Mouse (Mus musculus) MEL (cell line): ENCODE results near the gene Trmt112.

ENCODE experiments used
- CTCF ChIP-seq, 3 experiments: IDR thresholded peaks in 2 of 3; conservative IDR thresholded peaks in 1 of 3; 2 replicates each; pipeline ENCODE4 v1.5.1; 2011 to 2012; ENCODE audit warnings: low read length in 3 of 3, low read depth in 2 of 3, mild to moderate bottlenecking in 2 of 3, improper control_type of control experiment in 1 of 3, inconsistent platforms in 1 of 3, mixed read lengths in 1 of 3, moderate library complexity in 1 of 3; ENCODE audit not compliant: control insufficient read depth in 1 of 3, insufficient read depth in 1 of 3, poor library complexity in 1 of 3, severe bottlenecking in 1 of 3
- E2F4 ChIP-seq: IDR thresholded peaks from 2 replicates; pipeline ENCODE4 v1.6.1; 2011; ENCODE audit warnings: low read depth, low read length, improper control_type of control experiment, borderline replicate concordance
- EP300 ChIP-seq, 2 experiments: IDR thresholded peaks; 2 replicates each; pipeline ENCODE4 v1.6.1; 2011; ENCODE audit warnings: improper control_type of control experiment in 2 of 2, low read length in 2 of 2, low read depth in 1 of 2, mild to moderate bottlenecking in 1 of 2
- GATA1 ChIP-seq: IDR thresholded peaks from 2 replicates; pipeline ENCODE4 v1.6.1; 2011; ENCODE audit warnings: low read depth, low read length, improper control_type of control experiment
- HCFC1 ChIP-seq: IDR thresholded peaks from 2 replicates; pipeline ENCODE4 v1.6.1; 2012; ENCODE audit warnings: low read depth, mild to moderate bottlenecking, inconsistent platforms, low read length, improper control_type of control experiment, moderate library complexity
- JUND ChIP-seq: IDR thresholded peaks from 2 replicates; pipeline ENCODE4 v1.6.1; 2011; ENCODE audit warnings: low read depth, mild to moderate bottlenecking, improper control_type of control experiment, low read length
- NELFE ChIP-seq: IDR thresholded peaks from 2 replicates; pipeline ENCODE4 v1.6.1; 2011; ENCODE audit warnings: low read depth, low read length, improper control_type of control experiment
- NRF1 ChIP-seq: IDR thresholded peaks from 2 replicates; pipeline ENCODE4 v1.6.1; 2014; ENCODE audit warnings: low read depth, mild to moderate bottlenecking, inconsistent platforms, low read length, improper control_type of control experiment, moderate library complexity; ENCODE audit not compliant: poor library complexity, insufficient read depth, severe bottlenecking
- POLR2A ChIP-seq, 2 experiments: IDR thresholded peaks; 2 replicates each; pipeline ENCODE4 v1.6.1; 2011 to 2012; ENCODE audit warnings: low read length in 2 of 2, mild to moderate bottlenecking in 2 of 2, control low read depth in 1 of 2, improper control_type of control experiment in 1 of 2, low read depth in 1 of 2, moderate library complexity in 1 of 2; ENCODE audit not compliant: control insufficient read depth in 1 of 2, insufficient read depth in 1 of 2, poor library complexity in 1 of 2
- TAL1 ChIP-seq: IDR thresholded peaks from 2 replicates; pipeline ENCODE4 v1.6.1; 2012; ENCODE audit warnings: mild to moderate bottlenecking, inconsistent platforms, low read length, moderate library complexity, mixed read lengths
- TBP ChIP-seq: IDR thresholded peaks from 2 replicates; pipeline ENCODE4 v1.8.0; 2011; ENCODE audit warnings: low read depth, low read length, improper control_type of control experiment
- ZMIZ1 ChIP-seq: IDR thresholded peaks from 2 replicates; pipeline ENCODE4 v1.6.1; 2012; ENCODE audit warnings: low read depth, mild to moderate bottlenecking, inconsistent platforms, low read length, improper control_type of control experiment, moderate library complexity
- ZNF384 ChIP-seq: IDR thresholded peaks from 2 replicates; pipeline ENCODE4 v1.6.1; 2012; ENCODE audit warnings: low read depth, mild to moderate bottlenecking, inconsistent platforms, low read length, improper control_type of control experiment

DNA sequence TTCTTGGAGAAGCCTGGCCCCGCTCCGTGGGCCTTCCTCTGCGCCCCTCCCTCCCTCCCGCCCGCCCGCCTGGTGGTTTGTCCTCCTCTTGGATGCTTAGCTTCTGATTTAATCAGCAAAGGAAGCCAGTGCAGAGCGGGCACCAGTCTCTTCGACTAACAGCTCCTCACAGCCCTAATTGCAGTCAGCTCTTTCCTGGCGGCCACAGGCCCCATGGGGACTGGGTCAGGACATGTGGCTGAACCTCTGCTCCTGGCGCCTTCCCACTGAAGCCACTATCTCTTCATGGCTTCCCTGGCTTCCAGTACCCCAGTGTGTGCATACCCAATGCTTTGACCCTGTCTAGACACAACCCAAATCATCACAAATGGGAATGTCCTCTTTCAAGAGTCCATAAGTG lies 47.0 kb downstream of the Trmt112 start:
- TF ChIP-seq POLR2A (IDR thresholded peaks at IDR 0.05; ENCODE audit: control insufficient read depth in 1 of 2, insufficient read depth in 1 of 2, low read depth in 1 of 2, low read length in 2 of 2, poor library complexity in 1 of 2), result no peak
- TF ChIP-seq TBP, result no peak
- TF ChIP-seq HCFC1, result no peak
- TF ChIP-seq ZMIZ1, result no peak
- TF ChIP-seq CTCF (IDR thresholded peaks at IDR 0.05 in 2 of 3, conservative IDR thresholded peaks at IDR 0.05 in 1 of 3; ENCODE audit: control insufficient read depth in 1 of 3, insufficient read depth in 1 of 3, low read depth in 2 of 3, low read length in 3 of 3, poor library complexity in 1 of 3, severe bottlenecking in 1 of 3), result no peak
- TF ChIP-seq EP300 (IDR thresholded peaks at IDR 0.05; ENCODE audit: low read depth in 1 of 2, low read length in 2 of 2), result no peak
- TF ChIP-seq JUND, result no peak
- TF ChIP-seq E2F4, result no peak
- TF ChIP-seq GATA1, result no peak
- no peak for TF ChIP-seq NELFE
- no peak for TF ChIP-seq TAL1
- TF ChIP-seq ZNF384, result no peak
- TF ChIP-seq NRF1, result no peak
